Mouse (Mus musculus) intestine, embryonic 14.5 days (tissue): ENCODE data around the gene Cdh22. TPM values are rescaled to one million over a fixed set of nuclear protein-coding genes. Genes with fewer than 3 reads are reported as not detected.

Source experiments
- ATAC-seq: fragments of 200-750 bp; cut with Nextera tagmentation; replicated peaks from 2 replicates; pipeline ENCODE4 v1.8.0; 2017; ENCODE audit warnings: low read depth, moderate number of reproducible peaks, moderate TSS enrichment, moderate library complexity; ENCODE audit not compliant: low FRiP score, low TSS enrichment
- DNase-seq: peaks from one replicate; pipeline ENCODE4 v3.0.0-alpha.2; 2018; ENCODE audit warnings: low spot score
- H3K27ac ChIP-seq: fragments of 300-500 bp; sonication (generic); 2 replicates; pipeline ENCODE4 v1.5.1; 2014; ENCODE audit warnings: low read depth, mild to moderate bottlenecking, control low read depth
- H3K27me3 ChIP-seq: fragments of 300-500 bp; sonication (generic); replicated peaks from 2 replicates; pipeline ENCODE4 v1.6.1; 2014; ENCODE audit warnings: low read length, control low read depth; ENCODE audit not compliant: control insufficient read depth, insufficient read depth
- H3K36me3 ChIP-seq: fragments of 300-500 bp; sonication (generic); 2 replicates; pipeline ENCODE4 v1.6.1; 2014; ENCODE audit warnings: low read length, control low read depth; ENCODE audit not compliant: control insufficient read depth, insufficient read depth
- H3K4me1 ChIP-seq: fragments of 300-500 bp; sonication (generic); replicated peaks from 2 replicates; pipeline ENCODE4 v1.6.1; 2014; ENCODE audit warnings: low read length, control low read depth, mixed read lengths; ENCODE audit not compliant: control insufficient read depth, insufficient read depth
- H3K4me2 ChIP-seq: fragments of 300-500 bp; sonication (generic); 2 replicates; pipeline ENCODE4 v1.6.1; 2014; ENCODE audit warnings: low read length
- H3K4me3 ChIP-seq: fragments of 300-500 bp; sonication (generic); 2 replicates; pipeline ENCODE4 v1.5.1; 2014; ENCODE audit warnings: low read depth, low read length, control low read depth, mixed read lengths
- H3K9ac ChIP-seq: fragments of 300-500 bp; sonication (generic); 2 replicates; pipeline ENCODE4 v1.6.1; 2014; ENCODE audit warnings: mild to moderate bottlenecking, low read length
- H3K9me3 ChIP-seq: fragments of 300-500 bp; sonication (generic); 2 replicates; pipeline ENCODE4 v1.6.1; 2016; ENCODE audit warnings: low read length, control low read depth; ENCODE audit not compliant: control insufficient read depth
- WGBS: fragments of 180-500 bp; shearing (Covaris S2); extraction: QIAGEN DNeasy Blood & Tissue Kit; methylation state at CpG from one replicate; pipeline ENCODE4 v1.1.7; 2014; 5-methylcytosine and 5-hydroxymethylcytosine counted together
- polyA plus RNA-seq: library from polyadenylated mRNA; unstranded; fragments of >200 nt; fragmentation: Nextera tagmentation; extraction: Ambion mirVana; gene quantifications from 2 replicates; pipeline ENCODE4 v1.2.1, GENCODE M21; 2014

The Cdh22 gene
- polyA plus RNA-seq, 1 experiment from 2014 or later: 0.12 TPM

DNA sequence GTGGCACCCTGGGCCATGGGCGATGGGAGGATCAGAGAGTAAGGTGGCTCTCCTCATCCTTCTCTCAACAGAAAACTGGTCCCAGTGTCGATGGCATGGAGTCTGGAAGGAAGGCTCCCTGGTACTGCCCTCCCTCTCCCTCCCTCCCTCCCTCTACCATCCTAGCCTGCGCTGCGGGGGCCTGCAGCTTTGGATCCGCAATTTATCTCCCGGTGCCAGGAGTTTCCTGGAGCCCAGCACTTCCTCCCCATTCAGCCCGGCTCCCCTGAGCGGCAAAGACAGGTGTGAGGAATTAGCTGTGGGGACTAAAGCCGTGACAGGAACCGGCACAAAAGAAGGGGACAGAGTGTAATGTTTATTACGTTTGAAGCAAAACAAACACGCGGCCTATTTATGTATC is 7.9 kb upstream of the Cdh22 start:
- Histone ChIP-seq H3K27ac (no peak overlapping the region), H3K9me3 (no peaks in the 10 kb centered on the region), H3K27me3 (peaks cover 95% of the 10 kb centered on the region), H3K9ac (no peak overlapping the region), H3K4me2 (no peak overlapping the region), H3K4me3 (no peak overlapping the region), H3K36me3 (no peaks in the 10 kb centered on the region), H3K4me1 (no peaks in the 10 kb centered on the region)
- 1% methylated on average over 12 of the region's 13 CpGs for WGBS
- ATAC-seq: no peak
- no peak for DNase-seq

DNA sequence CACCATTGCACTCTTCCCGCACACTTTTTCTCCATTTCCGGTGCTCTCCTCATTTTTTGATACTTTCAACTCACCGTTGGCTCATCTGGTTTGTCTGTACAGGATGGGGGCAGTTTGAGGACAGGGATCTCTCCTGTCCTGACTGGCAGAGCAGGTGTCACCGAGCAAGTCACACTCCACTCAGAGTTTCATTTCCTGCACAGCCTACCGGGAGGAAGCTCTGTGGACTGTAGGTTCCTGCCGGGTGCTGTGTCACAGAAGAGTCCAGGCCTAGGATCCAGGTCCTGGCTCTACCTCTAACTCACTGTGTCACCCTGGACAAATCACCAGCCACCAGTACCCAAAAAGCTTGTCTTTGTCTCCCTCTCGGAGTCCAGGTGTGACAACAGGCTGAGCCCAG is 7.1 kb upstream of the Cdh22 start:
- Histone ChIP-seq H3K36me3 (no peaks in the 10 kb centered on the region), H3K27me3 (peaks cover 94% of the 10 kb centered on the region), H3K4me2 (no peak overlapping the region), H3K9me3 (no peaks in the 10 kb centered on the region), H3K9ac (no peak overlapping the region), H3K4me3 (no peak overlapping the region), H3K27ac (no peak overlapping the region), H3K4me1 (no peaks in the 10 kb centered on the region)
- ATAC-seq: no peak
- WGBS: 57% methylated on average over 7 of the region's 7 CpGs
- no peak for DNase-seq

DNA sequence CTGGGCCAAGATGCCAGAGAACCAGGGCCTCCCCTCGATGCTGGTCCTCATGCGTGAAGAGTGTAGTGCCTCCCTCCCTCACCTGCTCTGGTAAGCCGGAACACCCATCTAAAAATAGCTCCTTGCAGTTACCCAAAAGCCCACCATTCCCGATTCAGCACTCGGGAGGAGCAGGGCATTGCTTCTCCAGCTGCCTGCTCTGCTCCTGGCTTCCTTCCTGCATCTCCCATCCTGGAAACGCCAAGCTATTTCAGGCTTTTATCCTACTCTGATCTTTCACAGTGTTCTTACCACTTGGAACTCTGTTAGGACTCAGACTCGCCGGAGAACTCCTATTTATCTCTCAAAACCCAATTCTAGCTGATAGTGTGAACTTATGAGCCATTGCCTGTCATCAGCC is 5.7 kb upstream of the Cdh22 start:
- H3K36me3 ChIP-seq: no peaks in the 10 kb centered on the region
- WGBS: 36% methylated on average over 8 of the region's 8 CpGs
- no peak overlapping the region for H3K9ac ChIP-seq
- H3K27ac ChIP-seq: no peak overlapping the region
- no peak overlapping the region for H3K4me3 ChIP-seq
- H3K27me3 ChIP-seq: peaks cover 98% of the 10 kb centered on the region
- H3K4me1 ChIP-seq: no peaks in the 10 kb centered on the region
- ATAC-seq (no peak), DNase-seq (no peak)
- no peak overlapping the region for H3K4me2 ChIP-seq
- H3K9me3 ChIP-seq: no peaks in the 10 kb centered on the region

- Histone ChIP-seq H3K9ac (no peak overlapping the region), H3K27me3 (peaks cover 98% of the 10 kb centered on the region), H3K9me3 (no peaks in the 10 kb centered on the region), H3K4me2 (no peak overlapping the region), H3K36me3 (no peaks in the 10 kb centered on the region), H3K4me3 (no peak overlapping the region), H3K27ac (no peak overlapping the region), H3K4me1 (0 out of 2 replicates have a peak, but pooled peaks cover 3% of the 10 kb centered on the region)
- no peak for ATAC-seq
- 8% methylated on average over 15 of the region's 15 CpGs for WGBS
- peak; percentile 66 for DNase-seq
Observed at GRCm38 (mm10) chr2:165239533-165240144, 5.0 kb upstream of the Cdh22 start.

DNA sequence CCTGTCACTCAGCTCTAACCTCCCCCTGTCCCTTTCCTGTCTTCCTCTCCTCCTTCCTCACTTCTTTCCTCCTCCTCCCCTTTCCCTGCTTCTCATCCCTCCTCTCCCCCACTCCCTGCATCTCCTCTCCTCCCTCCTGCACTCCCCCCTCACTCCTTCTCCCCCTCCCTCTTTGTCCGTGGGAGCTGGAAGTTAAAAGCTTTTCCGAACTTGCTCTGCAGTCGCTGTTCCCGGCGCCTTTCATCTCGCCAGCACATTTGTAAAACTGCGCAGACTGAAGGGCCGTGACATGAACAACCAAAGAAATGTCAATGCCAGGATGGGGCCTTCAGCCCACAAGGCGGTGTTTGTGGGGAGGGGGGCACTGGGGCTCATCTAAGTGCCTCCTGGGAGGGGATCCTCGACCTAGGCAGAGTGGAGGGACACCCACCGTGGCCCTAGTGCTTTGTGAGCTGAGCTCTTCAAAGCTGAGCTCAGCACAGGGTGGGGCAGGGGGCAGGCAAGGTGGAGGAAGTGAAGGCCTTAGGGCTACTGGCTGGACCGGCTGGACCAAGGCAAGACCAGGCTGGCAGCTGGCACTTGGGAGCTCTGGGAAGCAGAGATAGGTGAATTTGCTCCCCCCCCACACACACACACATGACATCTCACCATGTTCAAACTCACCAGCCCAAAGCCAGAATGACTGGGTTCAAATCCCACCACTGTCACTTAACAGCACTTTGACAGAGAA is 3.9 kb upstream of the Cdh22 start:
- Histone ChIP-seq H3K4me3 (no peak overlapping the region), H3K36me3 (no peaks in the 10 kb centered on the region), H3K4me2 (no peak overlapping the region), H3K9me3 (no peaks in the 10 kb centered on the region), H3K4me1 (peaks cover 7% of the 10 kb centered on the region; the same call in 1 of the 2 replicates), H3K27ac (no peak overlapping the region), H3K27me3 (peaks cover 99% of the 10 kb centered on the region), H3K9ac (no peak overlapping the region)
- DNase-seq (no peak), ATAC-seq (no peak)
- WGBS: 11% methylated on average over 12 of the region's 12 CpGs

- Histone ChIP-seq H3K9me3 (no peaks in the 10 kb centered on the region), H3K27ac (no peak overlapping the region), H3K36me3 (no peaks in the 10 kb centered on the region), H3K27me3 (peaks cover 98% of the 10 kb centered on the region), H3K4me1 (peaks cover 11% of the 10 kb centered on the region; the same call in 1 of the 2 replicates), H3K4me2 (peak overlapping the region; percentile 98), H3K9ac (peak overlapping the region; percentile 29), H3K4me3 (peak overlapping the region; percentile 48)
- DNase-seq (no peak), ATAC-seq (peak; percentile 15; the same call in 1 of the 2 replicates)
- 3% methylated on average over 19 of the region's 41 CpGs for WGBS
Observed at GRCm38 (mm10) chr2:165234291-165234612, 401 bp downstream of the Cdh22 start.

DNA sequence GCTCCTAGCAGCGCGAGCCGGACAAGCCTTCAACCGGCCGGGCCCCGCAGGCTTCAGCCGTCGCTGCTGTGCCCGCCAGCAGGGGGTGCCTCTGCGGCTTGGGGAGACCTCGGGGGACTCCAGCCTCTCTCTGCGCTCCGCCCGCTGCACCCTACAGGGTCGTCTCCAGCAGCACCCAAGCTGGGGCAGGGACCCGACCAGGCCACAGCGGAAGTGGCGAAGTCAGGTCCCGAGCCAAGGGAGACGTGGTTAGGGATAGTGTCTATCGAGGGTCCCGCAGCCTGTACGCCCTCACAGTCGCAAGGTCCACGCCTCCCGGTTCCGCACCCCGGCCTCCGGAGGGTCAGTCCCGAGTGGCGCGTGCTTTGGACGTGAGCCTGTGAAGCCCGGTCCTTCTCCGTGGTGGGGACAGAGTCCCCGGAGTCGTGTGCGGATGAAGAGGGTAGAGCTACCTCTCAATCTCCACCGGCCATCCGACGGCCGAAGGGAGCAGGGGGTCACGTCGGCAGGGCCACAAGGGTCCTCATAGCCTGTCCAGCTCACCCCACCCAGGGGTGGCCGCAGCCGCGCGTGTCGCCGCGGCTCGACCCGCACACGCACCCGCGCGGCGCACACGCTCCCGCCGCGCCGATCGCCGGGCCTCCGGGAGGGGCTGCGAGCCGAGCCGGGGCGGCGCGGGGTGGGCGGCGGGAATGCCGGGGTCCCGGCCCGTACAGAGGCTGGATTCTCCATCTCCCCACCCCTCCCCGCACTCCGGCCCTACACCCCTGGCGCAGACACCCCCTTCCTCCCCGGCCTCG is 962 bp downstream of the Cdh22 start:
- DNase-seq (peak; percentile 80), ATAC-seq (no peak; the same call in 1 of the 2 replicates)
- peaks cover 11% of the 10 kb centered on the region; the same call in 1 of the 2 replicates for H3K4me1 ChIP-seq
- no peaks in the 10 kb centered on the region for H3K9me3 ChIP-seq
- under 1% methylated on average over 77 of the region's 82 CpGs for WGBS
- no peaks in the 10 kb centered on the region for H3K36me3 ChIP-seq
- peaks cover 96% of the 10 kb centered on the region for H3K27me3 ChIP-seq
- peak overlapping the region; percentile 29 for H3K9ac ChIP-seq
- peak overlapping the region; percentile 48 for H3K4me3 ChIP-seq
- H3K4me2 ChIP-seq: peak overlapping the region; percentile 98
- no peak overlapping the region for H3K27ac ChIP-seq

DNA sequence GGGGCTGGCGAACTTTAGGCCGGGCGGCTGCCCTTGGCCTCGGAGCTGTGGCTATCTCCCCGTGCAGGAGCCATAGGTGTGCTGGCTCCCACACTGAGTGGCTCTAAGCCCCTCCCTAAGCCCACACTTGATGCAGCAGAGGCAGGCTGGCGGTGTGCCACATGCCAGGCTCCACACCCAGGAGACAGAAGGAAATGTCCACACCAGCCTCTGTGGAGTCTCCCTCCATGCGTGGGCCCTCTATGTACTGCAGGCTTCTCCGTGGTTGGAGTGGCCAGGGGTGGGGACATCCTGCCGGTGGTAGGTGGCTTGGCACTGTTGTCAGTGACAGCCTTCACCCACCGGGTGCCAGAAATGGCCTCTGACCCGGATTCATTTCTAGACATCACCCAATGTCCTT is 5.6 kb downstream of the Cdh22 start:
- Histone ChIP-seq H3K4me2 (no peak overlapping the region), H3K36me3 (no peaks in the 10 kb centered on the region), H3K4me1 (peaks cover 8% of the 10 kb centered on the region; the same call in 1 of the 2 replicates), H3K9ac (no peak overlapping the region), H3K27ac (no peak overlapping the region), H3K27me3 (peaks cover 67% of the 10 kb centered on the region), H3K9me3 (no peaks in the 10 kb centered on the region), H3K4me3 (no peak overlapping the region)
- no peak for ATAC-seq
- no peak for DNase-seq
- 87% methylated on average over 11 of the region's 11 CpGs for WGBS
